Mouse (Mus musculus): ENCODE measurements around the gene Gm1673.

DNA sequence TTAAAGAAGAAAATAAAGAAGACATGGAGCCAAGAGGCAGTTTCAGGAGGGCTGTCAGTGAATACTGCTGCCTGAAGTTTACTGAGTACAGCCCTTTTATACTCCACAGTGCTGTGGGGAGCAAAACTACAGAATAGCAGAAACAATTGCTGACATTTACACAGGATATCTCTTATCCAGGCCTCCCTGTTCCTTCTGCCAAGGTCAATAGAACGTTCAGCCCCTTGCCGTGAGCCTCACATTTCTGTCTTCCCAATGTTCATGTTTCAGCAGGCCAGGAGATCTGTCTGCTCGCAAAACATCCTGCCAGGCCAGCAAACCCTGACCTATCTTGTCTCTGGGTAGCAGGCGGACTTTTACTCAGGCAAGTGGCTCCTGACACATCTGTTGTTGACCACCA is 23.9 kb upstream of the Gm1673 start:
- TF ChIP-seq POLR2A (IDR thresholded peaks at IDR 0.05; ENCODE audit: borderline replicate concordance, low read depth, low read length) (no peak), CTCF (IDR thresholded peaks at IDR 0.05; ENCODE audit: low read depth, low read length) (no peak)
